Mouse (Mus musculus) large intestine, adult 2 months (tissue): ENCODE data around the gene Lemd1. TPM values are rescaled to one million over a fixed set of nuclear protein-coding genes. Genes with fewer than 3 reads are reported as not detected.

Source experiments
- DNase-seq: peaks from one replicate; pipeline ENCODE4 v3.0.0-alpha.2; 2012; ENCODE audit warnings: low read depth, low spot score
- WGBS: fragments of 180-500 bp; shearing (Covaris S2); methylation state at CpG from one replicate; pipeline ENCODE4 v1.1.7; 2018; 5-methylcytosine and 5-hydroxymethylcytosine counted together
- polyA plus RNA-seq: library from polyadenylated mRNA; depleted of rRNA; stranded (reverse); fragments of >200 nt; gene quantifications from 2 replicates; pipeline ENCODE4 v1.2.3, GENCODE M21; 2012; rRNA removed

Gene Lemd1
- polyA plus RNA-seq, 1 experiment = 0.17 TPM

DNA sequence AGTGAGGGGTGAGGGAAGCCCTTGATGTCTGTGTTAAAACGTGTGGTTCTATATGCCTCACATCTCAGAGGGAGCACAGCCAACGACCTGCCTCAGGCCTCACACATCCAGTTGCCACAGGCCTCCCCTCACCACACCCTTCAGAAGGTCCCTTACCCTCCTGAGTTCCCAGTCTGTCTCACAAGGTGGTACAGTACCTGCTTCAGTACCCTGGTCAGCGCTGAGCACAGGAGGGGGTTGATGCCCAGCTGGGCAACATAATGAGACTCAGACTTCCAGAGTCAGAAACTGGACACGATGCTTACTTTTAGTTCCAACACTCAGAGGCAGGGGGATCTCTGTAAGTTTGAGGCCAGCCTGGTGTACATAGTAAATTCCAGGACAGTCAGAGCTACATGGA, 115.6 kb downstream of the Lemd1 start:
- no peak for DNase-seq
- WGBS = 31% methylated on average over 4 of the region's 4 CpGs

DNA sequence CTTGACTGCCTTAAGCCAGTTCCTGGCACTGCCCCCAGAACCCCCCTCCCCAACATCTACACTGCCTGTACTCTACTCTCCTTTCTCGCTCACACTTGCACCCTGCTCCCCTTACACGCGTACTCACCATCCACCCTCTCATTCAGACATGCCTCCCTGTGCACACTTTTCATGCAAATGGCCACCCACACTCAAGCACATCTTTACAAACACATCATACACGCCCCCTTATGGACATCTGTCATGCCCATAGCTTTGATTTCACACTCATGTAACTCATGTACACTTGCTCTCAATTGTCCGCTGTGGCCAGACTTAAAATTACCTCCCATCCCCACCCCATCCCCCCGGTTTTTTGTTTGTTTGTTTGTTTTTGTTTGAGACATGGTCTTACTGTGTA, 116.7 kb downstream of the Lemd1 start:
- DNase-seq = no peak
- WGBS = 81% methylated on average over 6 of the region's 6 CpGs

DNA sequence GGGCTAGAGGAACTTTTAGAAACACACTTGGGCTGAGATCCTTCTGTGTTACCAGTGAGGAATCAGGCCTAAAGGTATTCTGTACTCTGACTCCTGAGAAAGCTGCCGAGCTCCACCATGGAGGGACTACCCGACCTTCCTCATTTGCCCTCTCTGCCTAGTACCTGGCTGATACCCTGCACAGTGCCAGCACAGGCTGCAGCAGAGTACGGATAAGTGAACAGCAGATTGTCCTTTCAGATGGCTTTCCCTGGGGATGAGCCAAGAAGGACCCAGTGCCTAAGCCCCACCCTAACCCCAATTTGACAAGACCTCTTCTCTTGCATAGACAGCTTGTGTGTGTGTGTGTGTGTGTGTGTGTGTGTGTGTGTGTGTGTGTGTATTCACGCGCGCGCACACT, 117.4 kb downstream of the Lemd1 start:
- 79% methylated on average over 7 of the region's 7 CpGs for WGBS

More for the DNA sequence above, 117.4 kb downstream of the Lemd1 start:
- DNase-seq = no peak

Other genes with a start within 250 kb of the Lemd1 start
- gene Slc45a3, start 228.5 kb upstream of the Lemd1 start, polyA plus RNA-seq = 2.3 and 2.5 TPM in 2 replicates
- gene Elk4, start 183.8 kb upstream of the Lemd1 start, polyA plus RNA-seq = 14.3 and 17.9 TPM in 2 replicates
- 26.1 and 31.4 TPM in 2 replicates for gene Mfsd4a, start 123.4 kb upstream of the Lemd1 start, polyA plus RNA-seq
- gene Cdk18, start 51.7 kb upstream of the Lemd1 start, polyA plus RNA-seq = 63.6 and 113 TPM in 2 replicates
- gene AC124108.1, start within 50 bp of the Lemd1 start, polyA plus RNA-seq = 0.01 TPM in 1 of 2 replicates, not detected in the other
- gene Gm10188, start 38.3 kb downstream of the Lemd1 start, polyA plus RNA-seq = not detected in 2 replicates
- gene Klhdc8a, start 107.2 kb downstream of the Lemd1 start, polyA plus RNA-seq = 1.1 and 1.6 TPM in 2 replicates
- gene Nuak2, start 124.7 kb downstream of the Lemd1 start, polyA plus RNA-seq = 55.4 and 75.8 TPM in 2 replicates
- 2.0 and 2.9 TPM in 2 replicates for gene Tmcc2, start 199.8 kb downstream of the Lemd1 start, polyA plus RNA-seq
- 2.5 and 4.0 TPM in 2 replicates for gene Dstyk, start 226.1 kb downstream of the Lemd1 start, polyA plus RNA-seq